Mouse (Mus musculus): ENCODE results near the gene Amigo3. TPM values are rescaled to one million over a fixed set of nuclear protein-coding genes. Genes with fewer than 3 reads are reported as not detected.
"Not testable (repeated sequence)": the region's sequence is repeated elsewhere in the genome, so short reads cannot be mapped to it uniquely, and the experiment has no call there.

The Amigo3 gene
- 4.1 and 4.6 TPM in 2 replicates for polyA plus RNA-seq (2014; fragmentation: Nextera tagmentation; extraction: Ambion mirVana)

DNA sequence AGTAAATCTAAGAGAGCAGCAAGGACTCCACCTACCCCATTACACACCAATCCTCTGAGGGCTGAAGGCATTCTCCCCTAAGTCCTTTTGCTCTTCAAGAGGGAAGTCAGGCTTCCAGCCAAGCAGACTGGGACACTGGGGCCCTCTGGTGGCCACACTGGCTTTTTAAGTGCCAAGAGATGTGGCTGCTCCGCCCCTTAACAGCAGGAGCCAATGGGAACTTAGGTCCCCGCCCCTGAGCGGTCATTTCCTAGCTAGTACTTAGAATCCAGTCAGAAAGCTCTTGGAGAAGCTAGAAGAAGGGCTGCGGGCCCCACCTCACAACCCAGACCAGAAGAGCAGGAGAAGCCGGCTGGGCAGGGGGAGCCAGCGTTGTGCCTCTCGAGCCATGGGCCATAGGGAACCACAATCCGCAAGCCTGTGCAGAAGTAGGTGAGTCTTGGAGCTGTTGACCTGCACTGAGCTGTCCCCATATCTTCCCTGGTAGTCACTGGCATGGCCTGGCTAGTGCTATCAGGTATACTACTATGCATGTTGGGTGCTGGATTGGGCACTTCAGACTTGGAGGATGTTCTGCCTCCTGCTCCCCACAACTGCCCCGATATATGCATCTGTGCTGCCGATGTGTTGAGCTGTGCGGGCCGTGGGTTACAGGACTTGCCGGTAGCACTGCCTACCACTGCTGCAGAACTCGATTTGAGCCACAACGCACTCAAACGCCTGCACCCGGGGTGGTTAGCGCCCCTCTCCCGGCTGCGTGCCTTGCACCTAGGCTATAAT lies at the start of gene Amigo3:
Gene Amigo3, plus strand, starts transcription at position 275 of the 780 bp plus-strand sequence.
- H3K4me3 ChIP-seq (ENCODE audit: low read depth, low read length) = 0 out of 2 replicates have a peak within 1 kb of the TSS, but pooled peaks have one; percentile 19
- H3K27ac ChIP-seq (replicated peaks; ENCODE audit: low read depth, low read length) = peak within 1 kb of the TSS; percentile 62
- H3K9me3 ChIP-seq (ENCODE audit: control insufficient read depth, low read length) = no peaks in the 10 kb centered on the region
- WGBS = 55% methylated on average over 20 of the region's 20 CpGs
- H3K4me1 ChIP-seq (ENCODE audit: control insufficient read depth, insufficient read depth, low read length) = 0 out of 2 replicates have a peak, but pooled peaks cover 10% of the 10 kb centered on the region
- DNase-seq (ENCODE audit: low spot score) (peak; percentile 98), ATAC-seq (ENCODE audit: low read depth) (peak; percentile 54)
- peak within 1 kb of the TSS; percentile 46 for H3K4me2 ChIP-seq (ENCODE audit: low read depth, low read length)
- peaks cover 66% of the 10 kb centered on the region for H3K36me3 ChIP-seq (ENCODE audit: control insufficient read depth, insufficient read depth, low read length)
- no peaks in the 10 kb centered on the region for H3K27me3 ChIP-seq (replicated peaks; ENCODE audit: control insufficient read depth, insufficient read depth, low read length)
- peak within 1 kb of the TSS; percentile 51; the same call in 1 of the 2 replicates for H3K9ac ChIP-seq (ENCODE audit: low read depth, low read length)

DNA sequence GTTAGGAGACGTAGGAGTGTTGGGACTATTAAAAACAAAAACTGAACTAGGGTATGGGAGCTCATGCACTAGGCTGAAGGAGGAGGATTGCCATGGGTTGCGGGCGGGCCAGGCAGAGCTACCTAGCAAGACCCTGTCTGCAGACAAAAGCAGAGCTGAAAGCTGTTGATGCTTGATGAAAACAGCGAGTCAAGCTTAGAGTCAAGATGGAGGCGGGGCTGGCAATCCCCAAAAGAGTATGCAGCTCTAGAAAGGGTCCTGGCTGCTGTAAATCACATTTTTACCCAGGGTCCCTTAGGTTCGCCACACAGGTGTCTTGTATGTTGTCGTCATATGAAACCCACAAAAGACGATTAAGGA lies 49.4 kb upstream of the Amigo3 start:
- Histone ChIP-seq H3K36me3 (ENCODE audit: control insufficient read depth, insufficient read depth, low read length) (no peaks in the 10 kb centered on the region), H3K9me3 (ENCODE audit: control insufficient read depth, low read length) (no peaks in the 10 kb centered on the region), H3K4me1 (ENCODE audit: control insufficient read depth, insufficient read depth, low read length) (peaks cover 16% of the 10 kb centered on the region), H3K4me2 (ENCODE audit: low read depth, low read length) (peak overlapping the region; percentile 80), H3K27ac (replicated peaks; ENCODE audit: low read depth, low read length) (peak overlapping the region; percentile 94), H3K4me3 (ENCODE audit: low read depth, low read length) (peak overlapping the region; percentile 93), H3K27me3 (replicated peaks; ENCODE audit: control insufficient read depth, insufficient read depth, low read length) (no peaks in the 10 kb centered on the region), H3K9ac (ENCODE audit: low read depth, low read length) (peak overlapping the region; percentile 98)
- 9% methylated on average over 8 of the region's 8 CpGs for WGBS
- ATAC-seq (ENCODE audit: low read depth) (no peak), DNase-seq (ENCODE audit: low spot score) (peak; percentile 41)

DNA sequence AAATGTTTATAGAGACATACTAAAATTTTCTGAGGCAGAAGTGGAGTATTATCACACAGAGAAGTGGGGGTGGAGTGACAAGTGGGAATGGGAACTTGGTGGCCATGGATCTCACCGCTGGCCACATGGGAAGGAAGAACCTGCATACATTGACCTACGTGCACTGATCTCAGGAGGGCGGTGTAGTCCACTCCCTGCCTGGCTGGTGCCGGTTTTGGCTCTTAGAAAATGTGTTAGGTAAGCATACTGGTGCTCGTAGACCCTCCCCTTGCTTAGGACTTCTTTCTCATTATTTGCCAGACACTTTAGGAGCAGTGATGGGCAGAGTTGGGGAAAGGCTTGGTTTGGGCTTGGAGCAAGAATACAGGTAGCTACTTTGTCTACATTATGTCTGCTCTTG lies 44.9 kb upstream of the Amigo3 start:
- Histone ChIP-seq H3K27ac (replicated peaks; ENCODE audit: low read depth, low read length) (no peak overlapping the region), H3K9ac (ENCODE audit: low read depth, low read length) (no peak overlapping the region)
- no peak for ATAC-seq (ENCODE audit: low read depth)

DNA sequence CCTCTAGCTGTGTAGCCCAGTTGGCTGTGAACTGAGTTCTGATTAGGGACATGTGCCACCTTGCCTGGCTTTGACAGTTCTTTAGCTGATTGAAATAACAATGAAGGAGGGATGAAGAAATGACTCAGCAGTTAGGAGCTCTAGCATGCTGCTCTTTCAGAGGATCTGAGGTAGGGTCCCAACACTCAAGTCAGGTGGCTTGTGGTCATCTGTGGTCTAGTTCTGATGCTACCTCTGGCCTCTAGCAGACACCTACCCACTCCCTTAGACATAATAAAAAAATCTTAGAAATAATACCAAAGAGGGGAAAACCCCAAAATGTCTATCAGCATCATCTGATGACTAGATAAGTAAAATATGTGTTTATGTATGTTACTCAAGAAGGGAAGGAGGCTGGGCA lies 42.6 kb upstream of the Amigo3 start:
- no peak for ATAC-seq (ENCODE audit: low read depth)
- no peak for DNase-seq (ENCODE audit: low spot score)
- H3K27me3 ChIP-seq (replicated peaks; ENCODE audit: control insufficient read depth, insufficient read depth, low read length) = no peaks in the 10 kb centered on the region
- no peaks in the 10 kb centered on the region for H3K4me1 ChIP-seq (ENCODE audit: control insufficient read depth, insufficient read depth, low read length)
- H3K27ac ChIP-seq (replicated peaks; ENCODE audit: low read depth, low read length) = no peak overlapping the region
- no peak overlapping the region for H3K9ac ChIP-seq (ENCODE audit: low read depth, low read length)
- peaks cover 19% of the 10 kb centered on the region for H3K36me3 ChIP-seq (ENCODE audit: control insufficient read depth, insufficient read depth, low read length)
- no peak overlapping the region for H3K4me2 ChIP-seq (ENCODE audit: low read depth, low read length)
- H3K9me3 ChIP-seq (ENCODE audit: control insufficient read depth, low read length) = no peaks in the 10 kb centered on the region
- H3K4me3 ChIP-seq (ENCODE audit: low read depth, low read length) = no peak overlapping the region

More for the DNA sequence above, 44.9 kb upstream of the Amigo3 start:
- Histone ChIP-seq H3K9me3 (ENCODE audit: control insufficient read depth, low read length) (no peaks in the 10 kb centered on the region), H3K4me1 (ENCODE audit: control insufficient read depth, insufficient read depth, low read length) (peaks cover 16% of the 10 kb centered on the region), H3K27me3 (replicated peaks; ENCODE audit: control insufficient read depth, insufficient read depth, low read length) (no peaks in the 10 kb centered on the region), H3K4me2 (ENCODE audit: low read depth, low read length) (no peak overlapping the region), H3K36me3 (ENCODE audit: control insufficient read depth, insufficient read depth, low read length) (peaks cover 7% of the 10 kb centered on the region), H3K4me3 (ENCODE audit: low read depth, low read length) (no peak overlapping the region)
- WGBS = 76% methylated on average over 5 of the region's 5 CpGs
- no peak for DNase-seq (ENCODE audit: low spot score)

DNA sequence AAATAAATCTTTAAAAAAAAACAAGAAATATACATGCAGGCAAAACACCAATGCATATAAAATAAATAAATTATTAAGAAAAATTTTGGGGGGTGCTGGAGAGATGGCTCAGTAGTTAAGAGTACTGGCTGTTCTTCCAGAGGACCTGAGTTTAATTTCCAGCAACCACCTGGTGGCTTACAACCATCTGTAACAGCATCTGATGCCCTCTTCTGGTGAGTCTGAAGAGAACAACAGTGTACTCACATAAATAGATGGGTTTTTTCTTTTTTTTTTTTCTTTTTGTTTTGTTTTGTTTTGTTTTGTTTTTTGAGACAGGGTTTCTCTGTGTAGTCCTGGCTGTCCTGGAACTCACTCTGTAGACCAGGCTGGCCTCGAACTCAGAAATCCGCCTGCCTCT lies 39.4 kb upstream of the Amigo3 start:
- H3K4me2 ChIP-seq (ENCODE audit: low read depth, low read length); H3K9me3 ChIP-seq (ENCODE audit: control insufficient read depth, low read length); H3K27ac ChIP-seq (replicated peaks; ENCODE audit: low read depth, low read length); H3K27me3 ChIP-seq (replicated peaks; ENCODE audit: control insufficient read depth, insufficient read depth, low read length); ATAC-seq (ENCODE audit: low read depth); DNase-seq (ENCODE audit: low spot score); H3K4me3 ChIP-seq (ENCODE audit: low read depth, low read length); H3K4me1 ChIP-seq (ENCODE audit: control insufficient read depth, insufficient read depth, low read length); H3K9ac ChIP-seq (ENCODE audit: low read depth, low read length): not testable (repeated sequence)
- 97% methylated on average over 2 of the region's 2 CpGs for WGBS
- peaks cover 20% of the 10 kb centered on the region for H3K36me3 ChIP-seq (ENCODE audit: control insufficient read depth, insufficient read depth, low read length)

DNA sequence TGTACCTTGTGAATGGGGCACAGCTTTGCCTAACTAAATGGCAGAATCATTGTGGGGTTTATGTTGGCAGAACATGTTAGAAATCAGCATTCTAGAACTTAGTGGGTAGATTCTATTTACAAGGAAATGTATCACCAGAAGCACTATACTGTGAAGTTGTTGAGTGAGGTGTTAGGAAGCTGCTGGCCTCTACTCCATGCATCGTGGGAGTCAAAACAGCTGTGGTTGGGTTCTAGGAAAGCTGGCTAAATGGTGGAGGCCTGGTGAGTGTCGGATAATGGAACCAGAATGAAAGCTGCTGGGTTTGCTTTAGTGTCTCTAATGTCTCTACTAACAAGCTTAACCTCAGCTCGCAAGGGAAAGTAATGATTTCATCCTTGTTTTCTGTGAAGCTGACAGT lies 35.8 kb upstream of the Amigo3 start:
- WGBS = 80% methylated on average over 3 of the region's 3 CpGs
- Histone ChIP-seq H3K4me1 (ENCODE audit: control insufficient read depth, insufficient read depth, low read length) (no peaks in the 10 kb centered on the region; the same call in 1 of the 2 replicates), H3K27me3 (replicated peaks; ENCODE audit: control insufficient read depth, insufficient read depth, low read length) (no peaks in the 10 kb centered on the region), H3K4me2 (ENCODE audit: low read depth, low read length) (no peak overlapping the region), H3K9me3 (ENCODE audit: control insufficient read depth, low read length) (no peaks in the 10 kb centered on the region), H3K27ac (replicated peaks; ENCODE audit: low read depth, low read length) (no peak overlapping the region), H3K36me3 (ENCODE audit: control insufficient read depth, insufficient read depth, low read length) (peaks cover 20% of the 10 kb centered on the region), H3K9ac (ENCODE audit: low read depth, low read length) (no peak overlapping the region), H3K4me3 (ENCODE audit: low read depth, low read length) (no peak overlapping the region)
- DNase-seq (ENCODE audit: low spot score) (no peak), ATAC-seq (ENCODE audit: low read depth) (no peak)

DNA sequence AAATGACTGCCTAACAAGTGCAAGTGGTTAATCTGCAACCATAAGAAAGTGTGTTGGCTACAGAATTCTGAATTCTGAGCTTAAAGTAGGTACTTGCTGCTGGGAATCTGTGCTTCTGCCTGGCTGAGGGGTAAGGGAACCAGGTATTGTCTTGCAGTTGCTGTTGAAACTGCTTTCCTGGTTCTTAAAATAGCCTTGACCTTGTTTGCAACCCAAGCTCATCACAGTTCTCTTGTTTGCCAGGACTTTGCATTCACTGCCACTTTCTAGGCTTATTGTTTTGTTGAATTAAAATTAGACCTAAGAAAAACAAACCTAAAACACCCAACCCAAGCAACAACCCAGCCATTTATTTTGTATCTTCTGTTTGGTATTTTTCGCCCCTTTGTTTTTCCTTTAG lies 32.2 kb upstream of the Amigo3 start:
- Histone ChIP-seq H3K9me3 (ENCODE audit: control insufficient read depth, low read length) (no peaks in the 10 kb centered on the region), H3K4me3 (ENCODE audit: low read depth, low read length) (no peak overlapping the region), H3K36me3 (ENCODE audit: control insufficient read depth, insufficient read depth, low read length) (peaks cover 25% of the 10 kb centered on the region), H3K4me2 (ENCODE audit: low read depth, low read length) (no peak overlapping the region), H3K27me3 (replicated peaks; ENCODE audit: control insufficient read depth, insufficient read depth, low read length) (no peaks in the 10 kb centered on the region), H3K27ac (replicated peaks; ENCODE audit: low read depth, low read length) (no peak overlapping the region), H3K9ac (ENCODE audit: low read depth, low read length) (no peak overlapping the region), H3K4me1 (ENCODE audit: control insufficient read depth, insufficient read depth, low read length) (no peaks in the 10 kb centered on the region; the same call in 1 of the 2 replicates)
- DNase-seq (ENCODE audit: low spot score) (no peak), ATAC-seq (ENCODE audit: low read depth) (no peak)
- 95% methylated on average over 1 of the region's 1 CpGs for WGBS

DNA sequence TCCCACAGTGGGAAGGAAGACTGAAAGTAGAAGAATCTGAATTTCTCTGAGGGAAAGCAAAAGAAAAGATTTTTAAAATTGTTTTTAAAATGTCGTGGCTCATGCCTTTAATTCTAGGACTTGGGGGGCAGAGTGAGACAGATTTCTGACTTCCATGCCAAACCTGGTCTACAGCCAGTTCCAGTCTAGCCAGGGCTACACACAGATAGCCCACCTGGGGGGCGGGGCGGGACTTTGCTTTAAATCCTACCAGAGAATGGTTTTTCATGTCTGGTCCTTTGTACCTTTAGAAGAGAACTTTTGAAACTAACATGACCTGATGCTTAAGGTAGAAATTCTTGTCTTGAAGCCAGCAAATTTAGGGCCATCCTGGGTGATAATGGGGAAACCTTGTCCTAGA lies 29.7 kb upstream of the Amigo3 start:
- Histone ChIP-seq H3K36me3 (ENCODE audit: control insufficient read depth, insufficient read depth, low read length) (peaks cover 49% of the 10 kb centered on the region), H3K4me3 (ENCODE audit: low read depth, low read length) (no peak overlapping the region), H3K27ac (replicated peaks; ENCODE audit: low read depth, low read length) (no peak overlapping the region), H3K4me2 (ENCODE audit: low read depth, low read length) (no peak overlapping the region), H3K27me3 (replicated peaks; ENCODE audit: control insufficient read depth, insufficient read depth, low read length) (no peaks in the 10 kb centered on the region), H3K9ac (ENCODE audit: low read depth, low read length) (no peak overlapping the region), H3K9me3 (ENCODE audit: control insufficient read depth, low read length) (no peaks in the 10 kb centered on the region), H3K4me1 (ENCODE audit: control insufficient read depth, insufficient read depth, low read length) (no peaks in the 10 kb centered on the region; the same call in 1 of the 2 replicates)
- DNase-seq (ENCODE audit: low spot score) (no peak), ATAC-seq (ENCODE audit: low read depth) (no peak)
- WGBS = 79% methylated on average over 3 of the region's 3 CpGs

DNA sequence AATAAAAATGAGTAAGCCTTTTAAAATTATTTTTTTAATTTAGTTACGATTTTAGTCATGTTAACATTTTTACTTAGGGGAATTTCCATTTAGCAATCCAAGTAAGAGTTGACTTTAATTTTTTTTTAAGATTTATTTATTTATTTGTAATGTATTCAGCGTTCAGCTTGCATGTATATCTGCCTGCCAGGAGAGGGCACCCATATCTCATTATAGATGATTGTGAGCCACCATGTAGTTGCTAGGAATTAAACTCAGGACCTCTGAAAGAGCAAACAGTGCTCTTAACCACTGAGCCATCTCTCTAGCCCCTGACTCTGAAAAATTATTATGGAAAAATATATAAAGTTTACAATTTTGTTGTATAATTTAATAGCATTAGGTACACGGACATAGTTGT lies 26.4 kb upstream of the Amigo3 start:
- no peak overlapping the region for H3K4me3 ChIP-seq (ENCODE audit: low read depth, low read length)
- no peak for ATAC-seq (ENCODE audit: low read depth)
- no peaks in the 10 kb centered on the region for H3K9me3 ChIP-seq (ENCODE audit: control insufficient read depth, low read length)
- no peaks in the 10 kb centered on the region for H3K4me1 ChIP-seq (ENCODE audit: control insufficient read depth, insufficient read depth, low read length)
- H3K9ac ChIP-seq (ENCODE audit: low read depth, low read length) = no peak overlapping the region
- no peak overlapping the region for H3K4me2 ChIP-seq (ENCODE audit: low read depth, low read length)
- H3K27me3 ChIP-seq (replicated peaks; ENCODE audit: control insufficient read depth, insufficient read depth, low read length) = no peaks in the 10 kb centered on the region
- no peak for DNase-seq (ENCODE audit: low spot score)
- H3K36me3 ChIP-seq (ENCODE audit: control insufficient read depth, insufficient read depth, low read length) = peaks cover 65% of the 10 kb centered on the region
- H3K27ac ChIP-seq (replicated peaks; ENCODE audit: low read depth, low read length) = no peak overlapping the region
- WGBS = 92% methylated on average over 3 of the region's 3 CpGs
